Mouse (Mus musculus): ENCODE results near the gene Kcnj3.
A peak's percentile ranks its signal among the peaks of the same experiment; 100 is the strongest.
"Not testable (repeated sequence)": the region's sequence is repeated elsewhere in the genome, so short reads cannot be mapped to it uniquely, and the experiment has no call there.

The Kcnj3 gene

GRCm38 (mm10) chr2:55435721-55436260 is at the start of gene Kcnj3:
Gene Kcnj3, plus strand, starts transcription at chr2:55435970.
- peak; percentile 88 to 94 for DNase-seq

GRCm38 (mm10) chr2:55390330-55390989 is 45.3 kb upstream of the Kcnj3 start:
- peak; percentile 5 to 7 for DNase-seq

GRCm38 (mm10) chr2:55405307-55405706 is 30.5 kb upstream of the Kcnj3 start:
- no peak for DNase-seq

GRCm38 (mm10) chr2:55427633-55428032 is 8.1 kb upstream of the Kcnj3 start:
- DNase-seq: no peak

- peak; percentile 90 to 93 for DNase-seq
These were observed 3.7 kb upstream of the Kcnj3 start for GRCm38 (mm10) chr2:55432104-55432503.

- peak; percentile 67 to 69 for DNase-seq
These were observed 664 bp downstream of the Kcnj3 start for GRCm38 (mm10) chr2:55436261-55437006.

GRCm38 (mm10) chr2:55437007-55437949 is 1.5 kb downstream of the Kcnj3 start:
- peak; percentile 72 to 75 for DNase-seq

- peak; percentile 42 to 54 for DNase-seq
These were observed 2.2 kb downstream of the Kcnj3 start for GRCm38 (mm10) chr2:55437977-55438376.

- no peak for DNase-seq
These were observed 3.4 kb downstream of the Kcnj3 start for GRCm38 (mm10) chr2:55439211-55439610.

GRCm38 (mm10) chr2:55442006-55442405 is 6.2 kb downstream of the Kcnj3 start:
- peak in 1 of 2 experiments; percentile 56 for DNase-seq

GRCm38 (mm10) chr2:55447298-55447697 is 11.5 kb downstream of the Kcnj3 start:
- no peak for DNase-seq

- peak; percentile 44 to 56 for DNase-seq
These were observed 15.0 kb downstream of the Kcnj3 start for GRCm38 (mm10) chr2:55450774-55451173.

GRCm38 (mm10) chr2:55459195-55459594 is 23.4 kb downstream of the Kcnj3 start:
- no peak for DNase-seq

GRCm38 (mm10) chr2:55469141-55469540 is 33.4 kb downstream of the Kcnj3 start:
- DNase-seq: no peak

GRCm38 (mm10) chr2:55470006-55470405 is 34.2 kb downstream of the Kcnj3 start:
- DNase-seq: no peak

GRCm38 (mm10) chr2:55479511-55479910 is 43.7 kb downstream of the Kcnj3 start:
- DNase-seq: peak; percentile 47 to 52

- DNase-seq: peak; percentile 92 to 94
These were observed 44.3 kb downstream of the Kcnj3 start for GRCm38 (mm10) chr2:55479933-55480601.

- peak in 1 of 2 experiments; percentile 25 for DNase-seq
These were observed 44.8 kb downstream of the Kcnj3 start for GRCm38 (mm10) chr2:55480602-55480965.

GRCm38 (mm10) chr2:55485500-55486129 is 49.8 kb downstream of the Kcnj3 start:
- DNase-seq: not testable (repeated sequence)

GRCm38 (mm10) chr2:55503390-55504176 is 67.8 kb downstream of the Kcnj3 start:
- no peak for DNase-seq

- no peak for DNase-seq
These were observed 69.9 kb downstream of the Kcnj3 start for GRCm38 (mm10) chr2:55505712-55506111.

Data from cerebellum, postnatal 10 days (tissue).